Mouse (Mus musculus): Measurements from ENCODE around the gene Ms4a5. TPM values are rescaled to one million over a fixed set of nuclear protein-coding genes. Genes with fewer than 3 reads are reported as not detected.
"Not testable (repeated sequence)": the region's sequence is repeated elsewhere in the genome, so short reads cannot be mapped to it uniquely, and the experiment has no call there.

The Ms4a5 gene
- polyA plus RNA-seq, 1 experiment, result not detected

DNA sequence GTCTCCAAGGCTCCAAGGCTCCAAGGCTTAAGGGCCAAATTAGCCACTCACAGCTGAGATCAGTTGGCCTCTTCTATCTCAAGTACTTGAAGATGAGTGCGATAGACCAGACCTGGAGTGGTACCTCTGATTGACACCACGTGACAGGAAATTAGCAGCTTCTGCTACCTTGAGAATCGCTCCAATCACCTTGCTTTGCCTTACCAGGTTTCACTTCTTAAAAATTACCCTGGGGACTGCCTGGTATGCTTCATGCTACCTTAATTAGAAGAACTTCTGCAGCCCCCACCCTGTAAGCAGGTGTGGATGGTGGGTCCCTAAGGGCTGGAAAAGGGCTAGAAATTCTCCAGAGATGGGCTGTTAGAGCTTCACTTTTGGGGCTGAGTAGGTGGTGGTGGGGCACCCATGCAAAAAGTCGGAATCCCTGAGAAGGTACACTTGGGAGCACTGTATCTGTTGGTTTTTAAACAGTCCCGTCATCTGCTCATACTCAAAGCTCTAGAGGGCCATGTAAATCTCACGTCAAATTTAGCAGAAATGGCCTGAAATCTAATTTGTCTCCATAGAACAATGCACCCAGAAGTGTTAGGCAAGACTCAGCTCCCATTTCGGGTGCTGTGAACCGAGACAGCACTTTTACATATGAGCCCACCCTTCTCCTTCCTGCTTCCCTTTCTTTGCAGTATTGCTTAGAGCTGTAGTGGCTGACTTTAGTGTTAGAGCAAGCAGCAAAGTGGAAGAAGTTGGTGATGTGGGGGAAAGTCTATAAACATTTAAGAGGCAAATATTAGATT lies 17.4 kb downstream of the Ms4a5 start, which contains the start of gene Ms4a1:
Gene Ms4a1, minus strand, starts transcription at position 190 of the 794 bp plus-strand sequence.
- Histone ChIP-seq H3K4me3 (ENCODE audit: insufficient read depth, poor library complexity, severe bottlenecking) (no peak within 1 kb of the TSS), H3K79me2 (ENCODE audit: control insufficient read depth, insufficient read depth) (no peaks in the 10 kb centered on the region), H3K79me3 (ENCODE audit: low read depth) (no peaks in the 10 kb centered on the region), H3K36me3 (ENCODE audit: control insufficient read depth, insufficient read depth) (no peaks in the 10 kb centered on the region), H3K27me3 (ENCODE audit: control insufficient read depth, insufficient read depth, insufficient read length) (no peaks in the 10 kb centered on the region), H3ac (ENCODE audit: control insufficient read depth, insufficient read length, low read depth) (no peak within 1 kb of the TSS)
- TF ChIP-seq CEBPB (IDR thresholded peaks at IDR 0.05; ENCODE audit: low read depth), result no peak
- TF ChIP-seq FOSL1 (IDR thresholded peaks at IDR 0.05; ENCODE audit: insufficient read depth, low read length, poor library complexity, severe bottlenecking), result no peak
- no peak for TF ChIP-seq MYOD1 (IDR thresholded peaks at IDR 0.05; ENCODE audit: control insufficient read depth, insufficient read length, low read depth)
- no peak for TF ChIP-seq USF1 (IDR thresholded peaks at IDR 0.05; ENCODE audit: low read depth)
- no peak for TF ChIP-seq CTCF (IDR thresholded peaks at IDR 0.05; ENCODE audit: control insufficient read depth, insufficient read depth, insufficient read length)
- TF ChIP-seq MAX (IDR thresholded peaks at IDR 0.05), result no peak
- TF ChIP-seq MYOG (IDR thresholded peaks at IDR 0.05; ENCODE audit: control insufficient read depth, extremely low read depth, insufficient read length), result no peak

DNA sequence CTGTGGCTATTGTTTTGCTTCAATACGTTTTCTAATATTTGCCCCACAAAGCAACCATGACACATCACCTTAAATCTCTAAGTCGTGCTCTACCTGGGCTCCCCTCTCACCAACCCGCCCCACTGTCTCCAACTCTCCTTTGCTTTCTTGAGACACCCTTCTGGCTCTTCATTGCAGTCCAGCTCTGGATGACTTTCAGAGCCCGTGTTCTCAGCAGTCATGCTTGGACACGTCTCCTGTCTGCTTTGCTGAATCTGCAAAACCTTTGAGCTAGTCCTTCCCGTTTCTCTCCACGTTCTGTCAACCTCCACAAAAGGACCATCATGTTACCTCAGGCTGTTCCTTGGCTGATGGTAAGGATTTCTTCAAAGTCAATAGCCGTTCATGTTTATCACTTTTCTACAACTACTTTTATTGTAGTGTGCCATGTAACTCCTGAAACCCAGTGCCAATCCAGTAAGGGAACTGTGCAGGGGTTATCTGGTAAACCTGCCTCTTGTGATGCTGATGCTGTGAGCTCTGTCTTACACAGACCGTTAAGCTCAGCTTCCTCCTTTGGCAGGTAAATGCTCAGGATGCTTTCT lies 19.0 kb downstream of the Ms4a5 start:
- Histone ChIP-seq H3ac (ENCODE audit: control insufficient read depth, insufficient read length, low read depth) (no peak overlapping the region), H3K36me3 (ENCODE audit: control insufficient read depth, insufficient read depth) (no peaks in the 10 kb centered on the region), H3K79me2 (ENCODE audit: control insufficient read depth, insufficient read depth) (no peaks in the 10 kb centered on the region), H3K79me3 (ENCODE audit: low read depth) (no peaks in the 10 kb centered on the region), H3K4me3 (ENCODE audit: insufficient read depth, poor library complexity, severe bottlenecking) (no peak overlapping the region), H3K27me3 (ENCODE audit: control insufficient read depth, insufficient read depth, insufficient read length) (no peaks in the 10 kb centered on the region)
- TF ChIP-seq CTCF (IDR thresholded peaks at IDR 0.05; ENCODE audit: control insufficient read depth, insufficient read depth, insufficient read length), result no peak
- no peak for TF ChIP-seq MYOD1 (IDR thresholded peaks at IDR 0.05; ENCODE audit: control insufficient read depth, insufficient read length, low read depth)
- no peak for TF ChIP-seq USF1 (IDR thresholded peaks at IDR 0.05; ENCODE audit: low read depth)
- TF ChIP-seq FOSL1 (IDR thresholded peaks at IDR 0.05; ENCODE audit: insufficient read depth, low read length, poor library complexity, severe bottlenecking), result no peak
- no peak for TF ChIP-seq MAX (IDR thresholded peaks at IDR 0.05)
- TF ChIP-seq MYOG (IDR thresholded peaks at IDR 0.05; ENCODE audit: control insufficient read depth, extremely low read depth, insufficient read length), result no peak
- no peak for TF ChIP-seq CEBPB (IDR thresholded peaks at IDR 0.05; ENCODE audit: low read depth)

DNA sequence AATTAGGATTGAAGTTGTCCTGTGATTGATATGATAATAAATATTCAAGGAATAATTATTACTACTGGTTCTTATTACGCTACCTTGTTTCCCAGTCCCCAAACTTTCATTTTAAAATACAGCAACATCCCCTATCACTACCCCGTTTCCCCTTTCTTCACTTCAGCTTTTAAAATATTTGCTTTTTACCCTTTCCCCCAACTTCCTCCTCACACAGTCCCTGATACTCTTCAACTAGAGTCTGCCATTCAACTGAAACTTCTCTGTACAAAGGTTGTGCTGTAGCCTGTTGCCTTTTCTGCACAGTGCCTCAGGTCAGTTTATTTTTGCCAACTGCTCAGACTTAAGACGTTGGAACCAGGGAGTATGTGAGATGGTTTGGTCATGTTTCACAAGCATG lies 20.1 kb downstream of the Ms4a5 start:
- Histone ChIP-seq H3K79me3 (ENCODE audit: low read depth) (no peaks in the 10 kb centered on the region), H3K4me3 (ENCODE audit: insufficient read depth, poor library complexity, severe bottlenecking) (no peak overlapping the region), H3ac (ENCODE audit: control insufficient read depth, insufficient read length, low read depth) (no peak overlapping the region), H3K27me3 (ENCODE audit: control insufficient read depth, insufficient read depth, insufficient read length) (no peaks in the 10 kb centered on the region), H3K79me2 (ENCODE audit: control insufficient read depth, insufficient read depth) (no peaks in the 10 kb centered on the region), H3K36me3 (ENCODE audit: control insufficient read depth, insufficient read depth) (no peaks in the 10 kb centered on the region)
- no peak for TF ChIP-seq CEBPB (IDR thresholded peaks at IDR 0.05; ENCODE audit: low read depth)
- TF ChIP-seq MYOD1 (IDR thresholded peaks at IDR 0.05; ENCODE audit: control insufficient read depth, insufficient read length, low read depth), result no peak
- TF ChIP-seq USF1 (IDR thresholded peaks at IDR 0.05; ENCODE audit: low read depth), result no peak
- TF ChIP-seq MAX (IDR thresholded peaks at IDR 0.05), result no peak
- TF ChIP-seq MYOG (IDR thresholded peaks at IDR 0.05; ENCODE audit: control insufficient read depth, extremely low read depth, insufficient read length), result no peak
- TF ChIP-seq CTCF (IDR thresholded peaks at IDR 0.05; ENCODE audit: control insufficient read depth, insufficient read depth, insufficient read length), result no peak
- TF ChIP-seq FOSL1 (IDR thresholded peaks at IDR 0.05; ENCODE audit: insufficient read depth, low read length, poor library complexity, severe bottlenecking), result no peak

DNA sequence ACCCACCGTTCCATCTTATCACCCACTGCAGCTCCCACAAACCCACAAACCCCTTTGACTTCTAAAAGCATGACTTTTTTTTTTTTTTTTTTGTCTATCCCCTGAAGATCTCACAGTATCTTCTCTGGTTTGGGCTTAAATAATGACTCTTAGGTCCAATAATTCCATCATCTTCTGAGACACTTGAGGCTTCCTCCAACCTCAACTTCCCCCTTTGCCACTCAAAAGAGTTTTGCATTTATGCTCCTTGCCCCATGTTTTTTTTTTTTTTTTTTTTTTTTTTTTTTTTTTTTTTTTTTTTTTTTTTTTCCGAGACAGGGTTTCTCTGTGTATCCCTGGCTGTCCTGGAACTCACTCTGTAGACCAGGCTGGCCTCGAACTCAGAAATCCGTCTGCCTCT lies 20.7 kb downstream of the Ms4a5 start:
- H3K36me3 ChIP-seq (ENCODE audit: control insufficient read depth, insufficient read depth); H3K79me3 ChIP-seq (ENCODE audit: low read depth); H3K4me3 ChIP-seq (ENCODE audit: insufficient read depth, poor library complexity, severe bottlenecking); H3K79me2 ChIP-seq (ENCODE audit: control insufficient read depth, insufficient read depth); H3K27me3 ChIP-seq (ENCODE audit: control insufficient read depth, insufficient read depth, insufficient read length); H3ac ChIP-seq (ENCODE audit: control insufficient read depth, insufficient read length, low read depth): not testable (repeated sequence)

DNA sequence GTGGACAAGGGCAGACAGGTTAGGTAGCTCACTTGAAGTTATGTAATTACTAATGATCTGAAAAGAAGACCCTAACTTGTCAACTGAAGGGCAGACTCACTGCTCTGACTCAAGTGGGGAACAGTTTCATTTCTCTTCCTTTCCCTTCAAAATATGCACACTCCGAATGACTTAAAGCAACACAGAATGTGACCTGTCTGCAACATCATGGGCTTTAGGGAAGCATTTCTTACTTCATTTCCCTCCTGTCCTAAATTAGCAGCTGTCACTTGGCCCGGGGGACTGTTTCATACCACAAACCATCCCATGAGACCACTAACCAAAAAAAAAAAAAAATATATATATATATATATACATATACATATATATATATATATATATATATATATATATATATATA lies 22.2 kb downstream of the Ms4a5 start:
- no peaks in the 10 kb centered on the region for H3K79me3 ChIP-seq (ENCODE audit: low read depth)
- H3ac ChIP-seq (ENCODE audit: control insufficient read depth, insufficient read length, low read depth), result no peak overlapping the region
- no peaks in the 10 kb centered on the region for H3K36me3 ChIP-seq (ENCODE audit: control insufficient read depth, insufficient read depth)
- TF ChIP-seq MYOD1 (IDR thresholded peaks at IDR 0.05; ENCODE audit: control insufficient read depth, insufficient read length, low read depth) (no peak), USF1 (IDR thresholded peaks at IDR 0.05; ENCODE audit: low read depth) (no peak), MYOG (IDR thresholded peaks at IDR 0.05; ENCODE audit: control insufficient read depth, extremely low read depth, insufficient read length) (no peak), CEBPB (IDR thresholded peaks at IDR 0.05; ENCODE audit: low read depth) (no peak), CTCF (IDR thresholded peaks at IDR 0.05; ENCODE audit: control insufficient read depth, insufficient read depth, insufficient read length) (no peak), MAX (IDR thresholded peaks at IDR 0.05) (no peak)
- H3K4me3 ChIP-seq (ENCODE audit: insufficient read depth, poor library complexity, severe bottlenecking), result no peak overlapping the region
- H3K27me3 ChIP-seq (ENCODE audit: control insufficient read depth, insufficient read depth, insufficient read length), result no peaks in the 10 kb centered on the region
- no peaks in the 10 kb centered on the region for H3K79me2 ChIP-seq (ENCODE audit: control insufficient read depth, insufficient read depth)

DNA sequence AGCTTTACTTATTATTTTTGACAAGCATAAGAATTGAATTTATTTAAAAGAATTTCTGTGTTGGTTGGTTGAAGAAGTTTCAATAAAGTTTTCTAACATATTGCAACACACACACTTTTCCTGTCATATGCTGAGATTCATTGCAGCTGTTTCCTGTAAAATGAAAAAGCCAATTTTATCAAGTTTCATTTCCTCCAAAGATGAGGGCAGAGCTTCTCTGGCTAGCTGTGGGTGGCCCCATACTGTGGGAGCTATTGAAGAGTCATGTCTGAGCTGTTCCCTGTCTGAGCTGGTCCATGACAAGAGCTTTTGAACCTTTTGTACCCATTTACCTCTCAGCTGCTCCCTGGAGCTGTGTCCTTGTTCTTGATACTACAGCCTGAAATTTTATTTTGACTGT lies 39.4 kb downstream of the Ms4a5 start:
- no peaks in the 10 kb centered on the region for H3K79me2 ChIP-seq (ENCODE audit: control insufficient read depth, insufficient read depth)
- H3ac ChIP-seq (ENCODE audit: control insufficient read depth, insufficient read length, low read depth), result no peak overlapping the region
- no peak overlapping the region for H3K4me3 ChIP-seq (ENCODE audit: insufficient read depth, poor library complexity, severe bottlenecking)
- no peaks in the 10 kb centered on the region for H3K79me3 ChIP-seq (ENCODE audit: low read depth)
- no peaks in the 10 kb centered on the region for H3K27me3 ChIP-seq (ENCODE audit: control insufficient read depth, insufficient read depth, insufficient read length)
- TF ChIP-seq CEBPB (IDR thresholded peaks at IDR 0.05; ENCODE audit: low read depth), result no peak
- no peak for TF ChIP-seq USF1 (IDR thresholded peaks at IDR 0.05; ENCODE audit: low read depth)
- H3K36me3 ChIP-seq (ENCODE audit: control insufficient read depth, insufficient read depth), result no peaks in the 10 kb centered on the region

All from C2C12 (cell line).